Mouse (Mus musculus) retina, postnatal 7 days (tissue): ENCODE measurements around the gene Ppp1r27.
"Not testable (repeated sequence)": the region's sequence is repeated elsewhere in the genome, so short reads cannot be mapped to it uniquely, and the experiment has no call there.

Source experiments
- DNase-seq: peaks from one replicate; pipeline ENCODE4 v3.0.0-alpha.2; 2012; ENCODE audit warnings: low read depth, low spot score

Gene Ppp1r27

GRCm38 (mm10) chr11:120575940-120576339 lies 25.0 kb upstream of the Ppp1r27 start:
- DNase-seq = no peak

- DNase-seq = no peak
Observed at GRCm38 (mm10) chr11:120575046-120575445, 24.1 kb upstream of the Ppp1r27 start.

GRCm38 (mm10) chr11:120574278-120574600 lies 23.3 kb upstream of the Ppp1r27 start:
- DNase-seq = no peak

- DNase-seq = no peak
Observed at GRCm38 (mm10) chr11:120573585-120574277, 22.8 kb upstream of the Ppp1r27 start.

GRCm38 (mm10) chr11:120572752-120573584 lies 22.0 kb upstream of the Ppp1r27 start, which contains the start of gene P4hb:
P4hb (minus strand) TSS chr11:120573253.
- DNase-seq = peak; percentile 99

- no peak for DNase-seq
Observed at GRCm38 (mm10) chr11:120572417-120572751, 21.5 kb upstream of the Ppp1r27 start.

- DNase-seq = no peak
Observed at GRCm38 (mm10) chr11:120571754-120572416, 21.0 kb upstream of the Ppp1r27 start.

- no peak for DNase-seq
Observed at GRCm38 (mm10) chr11:120571122-120571521, 20.2 kb upstream of the Ppp1r27 start.

GRCm38 (mm10) chr11:120568324-120568723 lies 17.4 kb upstream of the Ppp1r27 start:
- DNase-seq = no peak

GRCm38 (mm10) chr11:120565114-120565513 lies 14.2 kb upstream of the Ppp1r27 start:
- DNase-seq = no peak

- DNase-seq = no peak
Observed at GRCm38 (mm10) chr11:120562949-120563348, 12.0 kb upstream of the Ppp1r27 start.

- no peak for DNase-seq
Observed at GRCm38 (mm10) chr11:120560952-120561728, 10.2 kb upstream of the Ppp1r27 start.

- not testable (repeated sequence) for DNase-seq
Observed at GRCm38 (mm10) chr11:120558843-120559242, 7.9 kb upstream of the Ppp1r27 start.

- DNase-seq = no peak
Observed at GRCm38 (mm10) chr11:120555260-120555659, 4.3 kb upstream of the Ppp1r27 start.

- no peak for DNase-seq
Observed at GRCm38 (mm10) chr11:120554834-120555233, 3.9 kb upstream of the Ppp1r27 start.

- DNase-seq = no peak
Observed at GRCm38 (mm10) chr11:120552736-120553135, 1.8 kb upstream of the Ppp1r27 start.

GRCm38 (mm10) chr11:120549986-120550809 lies 734 bp downstream of the Ppp1r27 start:
- DNase-seq = no peak

- peak; percentile 89 for DNase-seq
Observed at GRCm38 (mm10) chr11:120549168-120549945, 1.6 kb downstream of the Ppp1r27 start, which contains the start of gene Mcrip1. Mcrip1 (minus strand) TSS chr11:120549727.

GRCm38 (mm10) chr11:120548786-120549167 lies 2.2 kb downstream of the Ppp1r27 start:
- DNase-seq = no peak

GRCm38 (mm10) chr11:120548214-120548613 lies 2.7 kb downstream of the Ppp1r27 start:
- DNase-seq = no peak
